Mouse (Mus musculus) B cell, adult 2 months (primary cell): ENCODE data around the gene Wbp2.
"Not testable (repeated sequence)": the region's sequence is repeated elsewhere in the genome, so short reads cannot be mapped to it uniquely, and the experiment has no call there.

Experiments
- DNase-seq, 2 experiments: peaks; one replicate each; pipeline ENCODE4 v3.0.0; 2022

Gene Wbp2

DNA sequence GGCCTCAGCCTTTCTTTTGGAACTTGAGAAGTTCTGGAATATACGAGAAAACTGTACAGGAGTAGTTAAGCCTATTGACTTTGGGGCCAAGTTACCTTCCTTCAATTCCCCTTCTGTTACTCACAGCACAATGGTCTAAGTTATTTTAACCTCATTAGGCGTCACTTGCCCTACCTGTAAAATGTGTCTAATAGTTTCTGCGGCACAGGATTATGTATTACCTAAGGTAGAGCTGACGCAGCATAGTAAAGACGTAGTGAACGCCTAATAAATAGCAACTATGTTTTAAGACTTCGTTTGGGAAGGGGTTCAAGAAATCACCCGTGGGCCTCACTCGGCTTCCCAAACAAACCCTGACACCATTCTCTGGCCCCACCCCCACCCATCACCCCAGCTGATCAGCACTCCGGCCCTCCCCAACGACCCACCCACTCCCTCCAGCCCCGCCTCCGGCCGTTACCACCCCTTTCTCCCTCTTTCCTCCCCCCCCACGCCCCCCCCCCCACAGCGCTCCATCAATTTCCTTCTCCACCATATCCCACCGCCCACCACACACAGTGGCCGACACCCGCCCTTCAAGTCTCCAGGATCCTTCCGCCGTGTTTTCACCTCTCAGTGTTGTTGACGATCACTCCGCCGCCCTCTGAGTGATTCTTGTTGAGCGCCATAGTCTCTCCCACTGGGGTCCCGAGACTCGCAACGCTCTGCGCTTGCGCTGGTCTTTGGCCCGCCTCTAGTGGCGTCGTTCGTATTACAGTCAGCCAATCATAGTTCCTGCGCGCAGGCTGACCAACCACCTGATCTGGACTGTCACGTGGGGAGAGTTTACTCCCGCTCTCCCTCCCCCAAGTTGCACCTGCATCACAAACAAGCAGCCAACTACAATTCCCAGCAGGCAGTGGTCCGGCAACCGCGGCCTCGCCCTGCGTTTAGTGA is at the start of gene Wbp2:
Gene Wbp2 (minus strand): TSS at position 738 of the 936 bp plus-strand sequence.
- peak; percentile 96 to 97 for DNase-seq

DNA sequence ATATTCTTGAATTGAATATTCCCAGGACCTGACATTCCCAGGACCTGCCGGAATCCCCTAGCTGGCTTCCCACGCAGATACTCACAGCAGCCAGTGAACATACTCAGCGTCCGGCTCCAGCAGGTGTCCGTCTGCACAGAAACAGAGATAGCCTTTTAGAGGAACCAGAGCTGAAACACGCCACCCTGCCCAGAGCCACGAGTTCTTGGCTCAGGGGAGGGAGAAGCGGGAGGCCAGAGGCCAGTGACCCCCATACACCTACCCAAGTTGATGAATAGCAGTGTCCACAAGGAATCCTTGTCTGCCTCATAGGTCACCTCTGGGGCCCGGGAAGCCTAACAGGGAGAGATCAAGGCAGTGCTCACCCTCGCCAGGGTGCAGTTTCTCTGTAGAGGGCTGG is 47.4 kb upstream of the Wbp2 start:
- DNase-seq = no peak

DNA sequence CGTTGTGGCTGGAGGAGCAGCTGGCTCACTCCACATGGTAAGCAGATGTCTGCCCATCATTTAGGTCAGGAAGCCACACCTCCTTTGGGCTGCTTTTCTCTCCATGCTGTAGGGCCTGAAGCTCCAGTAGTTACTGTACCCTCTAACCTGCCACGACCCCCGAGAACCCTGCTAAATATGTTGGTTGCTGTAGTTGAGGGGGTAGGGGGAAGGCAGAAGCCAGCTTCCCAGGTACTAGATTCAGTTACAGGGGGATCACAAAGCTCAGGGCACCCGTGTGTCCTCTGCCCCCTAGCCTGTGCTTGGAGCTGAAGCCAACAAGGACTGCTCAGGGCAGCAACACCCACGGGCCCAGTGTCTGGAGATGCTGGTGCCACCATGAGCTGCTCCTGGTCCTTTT is 46.7 kb upstream of the Wbp2 start:
- DNase-seq = no peak

DNA sequence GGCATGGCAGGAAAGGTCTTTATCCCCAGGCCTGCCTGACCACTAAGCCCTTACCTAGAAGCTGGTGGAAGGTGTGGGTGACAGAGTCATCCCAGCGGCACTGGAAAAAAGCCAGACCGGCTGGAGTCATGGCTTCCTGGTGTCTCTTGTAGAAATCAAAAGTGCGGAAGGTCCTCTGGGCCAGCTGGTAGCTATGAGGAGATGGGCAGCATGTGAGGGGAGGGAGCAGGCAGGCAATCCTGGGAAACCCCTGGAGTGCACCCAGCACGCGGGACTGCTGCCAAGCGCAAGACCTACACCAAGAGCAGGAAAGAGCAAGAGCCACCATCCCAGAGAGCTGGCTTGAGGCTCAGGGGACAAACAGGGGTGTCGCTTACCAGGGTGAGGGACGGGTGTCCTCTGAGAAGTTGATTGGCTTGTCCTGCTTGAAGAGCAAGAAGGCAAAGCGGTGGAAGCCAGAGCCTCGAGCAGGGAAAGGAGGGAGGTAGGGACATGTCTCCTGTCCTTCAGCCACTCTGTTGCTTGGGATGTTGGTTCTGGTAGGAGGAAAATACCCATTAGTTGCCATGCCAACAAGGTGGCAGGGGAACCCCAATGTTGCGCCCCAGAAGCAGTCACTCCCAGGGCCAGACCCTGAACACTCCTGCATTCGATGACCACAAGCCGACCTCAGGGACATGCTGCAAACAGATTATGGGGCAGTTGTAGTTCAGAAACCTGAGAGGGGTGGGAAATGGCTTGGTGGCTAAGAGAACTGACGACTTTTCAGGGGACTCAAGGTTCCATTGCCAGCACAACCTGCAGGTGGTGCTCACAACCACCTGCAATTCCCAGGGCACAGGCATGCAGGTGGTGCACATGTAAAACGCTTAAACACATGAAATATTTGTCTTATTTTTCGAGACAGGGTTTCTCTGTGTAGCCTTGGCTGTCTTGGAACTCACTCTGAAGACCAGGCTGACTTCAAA is 45.9 kb upstream of the Wbp2 start:
- DNase-seq = no peak

DNA sequence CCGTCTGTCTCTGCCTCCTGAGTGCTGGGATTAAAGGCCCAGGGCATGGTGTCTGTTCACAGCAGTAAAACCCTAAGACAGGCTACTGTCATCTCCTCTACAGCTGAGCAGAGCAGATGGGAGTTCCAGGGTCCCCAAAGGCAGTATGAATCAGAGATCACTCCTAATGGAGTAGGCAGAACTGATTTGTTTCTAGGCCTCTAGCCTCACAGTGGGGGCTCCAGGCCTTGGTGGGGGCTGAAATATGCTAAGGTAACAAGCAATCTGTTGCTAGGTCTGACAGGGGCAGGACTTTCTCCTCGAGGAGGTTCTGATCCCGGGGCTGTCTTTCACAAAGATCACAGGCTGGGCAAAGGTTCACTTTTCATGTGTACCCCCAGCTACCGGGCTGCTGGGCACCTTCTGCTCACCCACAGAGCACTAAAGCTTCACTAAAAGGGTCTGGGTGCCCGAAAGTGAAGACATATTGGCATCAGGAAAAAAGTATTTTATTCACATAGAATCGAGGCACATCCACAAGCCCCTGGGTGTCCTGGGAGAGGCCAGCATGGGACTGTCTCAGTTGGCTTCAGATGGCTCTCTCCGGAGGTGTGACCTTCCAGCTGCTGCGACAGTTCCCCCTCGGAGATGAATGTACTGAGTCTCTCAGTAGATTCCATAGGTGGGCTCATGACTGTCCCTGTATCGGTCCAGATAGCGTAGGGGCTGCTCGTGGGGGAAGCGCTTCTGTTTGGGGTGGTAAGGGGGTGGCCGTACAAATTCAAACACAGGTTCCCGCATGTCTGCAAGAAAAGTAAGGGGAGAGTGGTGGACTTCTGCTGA is 44.8 kb upstream of the Wbp2 start:
- no peak for DNase-seq

DNA sequence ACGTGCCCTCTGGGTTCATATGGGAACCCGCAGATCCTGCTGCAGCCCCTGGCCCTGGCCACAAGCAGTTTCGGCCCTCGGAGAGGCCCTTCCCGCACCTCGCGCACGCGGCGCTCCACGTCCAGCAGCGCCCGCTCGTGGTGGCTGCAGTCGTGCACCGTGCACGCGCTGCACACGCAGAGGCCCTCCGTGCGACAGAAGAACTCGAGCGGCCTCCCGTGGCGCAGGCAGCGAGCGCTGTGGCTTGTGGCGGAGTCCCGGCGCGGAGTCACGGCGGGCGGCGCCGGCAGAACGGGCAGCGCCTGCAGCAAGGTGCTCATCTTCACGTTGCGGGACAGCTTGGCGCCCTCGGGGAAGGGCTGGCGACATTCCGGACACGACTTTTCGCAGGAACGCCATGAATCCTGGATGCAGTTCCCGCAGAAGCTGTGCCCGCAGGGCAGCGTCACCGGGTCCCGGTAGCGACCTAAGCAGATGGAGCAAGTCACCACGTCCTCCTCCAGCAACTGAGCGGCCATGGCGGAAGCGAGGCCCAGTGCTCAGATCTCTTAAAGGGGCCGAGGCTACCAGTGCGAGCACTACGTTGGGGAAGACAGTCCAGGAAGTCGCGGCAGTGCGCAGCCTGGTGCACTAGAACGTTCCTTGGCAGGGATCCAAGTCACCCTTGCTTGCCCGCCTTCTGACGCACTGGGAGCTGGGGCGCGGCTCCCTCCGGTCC is 43.9 kb upstream of the Wbp2 start, which contains the start of gene Trim65:
Gene Trim65 (minus strand): TSS at position 641 of the 718 bp plus-strand sequence.
- DNase-seq = peak; percentile 86 to 90

DNA sequence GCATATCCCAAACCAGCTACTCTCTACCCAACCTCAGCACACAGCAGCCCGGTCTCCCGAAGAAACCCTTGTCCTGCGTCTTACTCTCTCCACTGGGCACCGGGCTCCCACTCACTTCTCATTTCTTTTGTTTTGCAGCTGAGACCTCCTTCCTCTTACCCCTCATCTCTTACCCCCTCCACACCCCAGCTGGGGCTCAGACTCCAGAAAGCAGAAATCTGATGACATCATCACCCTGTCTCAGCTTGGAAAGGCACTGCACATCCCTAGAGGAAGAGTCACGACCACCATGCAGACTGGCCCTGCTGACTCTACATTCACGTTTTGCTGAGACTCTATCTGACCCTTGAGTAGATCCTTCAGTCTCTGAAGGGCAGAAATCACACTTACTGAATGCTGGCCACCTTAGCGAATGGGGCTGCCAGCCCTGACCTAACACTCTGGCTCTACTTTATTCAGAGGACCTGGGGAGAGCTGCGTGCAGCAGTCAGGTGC is 43.2 kb upstream of the Wbp2 start:
- peak; percentile 40 to 43 for DNase-seq

DNA sequence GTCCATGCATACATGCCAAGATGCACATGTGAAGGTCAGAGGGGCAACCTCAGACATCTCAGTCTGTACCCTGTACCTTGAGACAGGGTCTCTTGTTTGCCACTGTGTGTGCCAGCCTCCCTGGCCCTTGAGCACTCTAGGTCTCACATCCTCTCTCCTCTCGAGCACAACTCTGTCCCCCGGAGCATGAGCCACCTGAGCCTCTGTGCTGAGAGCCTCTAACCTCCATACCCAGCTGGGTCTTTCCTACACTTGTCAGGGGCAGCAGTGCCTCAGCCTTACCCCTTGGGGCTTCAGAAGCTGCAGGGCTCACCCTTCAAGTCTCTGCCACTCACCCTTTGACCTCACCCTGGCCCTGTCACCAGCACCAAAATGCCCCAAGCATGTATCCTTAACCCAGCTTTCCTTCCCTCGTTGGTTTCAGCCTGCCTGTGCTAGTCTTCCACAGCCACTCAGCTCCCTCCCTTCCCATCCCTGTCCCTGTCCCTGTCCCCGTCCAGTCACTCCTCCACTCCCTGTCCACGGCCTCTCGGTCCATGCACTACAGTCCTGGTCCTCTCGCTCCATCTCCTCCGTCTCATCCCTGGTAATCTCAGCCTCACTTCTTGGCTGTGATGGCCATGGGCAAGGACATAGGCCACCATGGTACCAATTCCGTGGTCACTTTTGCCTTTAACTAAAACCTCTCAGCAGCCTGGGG is 42.4 kb upstream of the Wbp2 start:
- no peak for DNase-seq

DNA sequence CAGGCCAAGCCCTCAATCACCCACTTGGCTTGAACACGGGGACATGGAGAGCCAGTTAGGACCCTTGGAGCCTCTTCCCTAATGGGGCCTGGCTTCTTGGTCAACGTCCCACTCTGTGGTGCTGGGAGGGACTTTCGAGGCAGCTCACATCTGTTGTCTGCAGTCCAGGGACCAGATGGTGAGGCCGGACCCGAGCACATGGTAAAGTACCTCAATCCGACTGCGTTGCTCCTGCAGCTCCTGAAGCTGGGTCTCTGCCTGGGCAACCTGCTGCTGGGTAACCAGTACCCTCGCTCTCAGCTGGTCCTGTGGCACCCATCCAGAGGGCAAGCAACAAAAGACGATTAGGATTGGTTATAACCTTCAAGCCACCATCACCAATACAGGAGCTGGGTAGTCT is 41.2 kb upstream of the Wbp2 start:
- no peak for DNase-seq

DNA sequence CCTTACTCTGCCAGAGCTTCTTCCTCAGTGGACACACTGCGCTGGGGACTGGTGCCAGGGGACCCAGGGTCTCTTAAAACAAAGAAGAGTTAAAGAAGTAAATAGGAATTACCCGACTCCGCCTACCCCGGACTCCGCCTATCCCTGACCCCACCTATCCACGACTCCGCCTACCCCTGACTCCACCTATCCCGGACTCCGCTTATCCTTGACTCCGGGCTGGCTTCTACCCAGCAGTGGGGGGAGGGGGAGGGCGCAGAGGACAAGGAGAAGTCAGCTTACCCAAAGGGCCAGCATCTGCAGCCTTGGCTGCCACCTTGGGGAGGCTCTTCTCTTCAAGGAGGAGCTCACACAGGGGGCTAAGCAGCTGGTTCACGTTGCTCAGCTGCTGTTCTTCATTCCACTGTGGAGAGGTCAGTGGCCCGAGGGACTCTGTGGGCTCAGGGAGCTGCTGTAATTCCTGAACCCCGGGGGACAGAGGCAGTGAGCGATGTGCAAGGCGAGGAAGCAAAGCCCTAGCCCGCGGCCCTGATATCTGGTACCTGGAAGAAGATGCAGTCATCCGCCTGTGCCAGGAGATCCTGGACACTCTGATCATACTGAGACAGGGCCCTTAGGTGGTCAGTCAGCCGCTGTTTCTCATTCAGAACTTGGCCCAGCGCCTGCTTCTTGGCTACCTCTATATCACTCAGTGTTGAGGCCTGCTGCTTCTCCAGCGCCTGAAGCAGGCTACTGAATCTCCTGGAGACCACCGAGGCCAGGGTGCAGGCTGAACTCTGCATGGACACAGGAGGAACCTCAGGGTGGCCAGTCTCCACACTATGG is 40.6 kb upstream of the Wbp2 start, which contains the start of gene Trim47:
Gene Trim47 (minus strand): TSS at position 55 of the 825 bp plus-strand sequence.
- DNase-seq = no peak

DNA sequence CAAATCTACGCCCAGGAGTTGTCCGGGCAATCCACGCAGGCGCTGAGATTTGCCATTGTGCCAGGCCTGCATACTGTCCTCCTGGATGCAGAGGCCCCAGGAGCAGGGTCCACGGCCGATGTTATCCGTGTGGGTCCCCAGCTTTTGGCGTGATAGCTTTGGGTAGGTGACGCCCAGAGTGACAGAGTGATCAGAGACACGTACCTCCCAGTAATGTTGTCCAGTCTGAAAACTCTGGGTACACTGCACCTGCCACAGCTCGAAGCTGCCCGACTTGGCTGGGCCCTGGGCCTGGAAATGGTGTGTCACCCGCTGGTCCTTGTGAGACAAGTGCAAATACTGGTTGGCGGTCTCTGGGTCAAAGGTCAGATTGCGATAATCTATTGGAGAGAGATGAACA is 39.5 kb upstream of the Wbp2 start:
- no peak for DNase-seq

DNA sequence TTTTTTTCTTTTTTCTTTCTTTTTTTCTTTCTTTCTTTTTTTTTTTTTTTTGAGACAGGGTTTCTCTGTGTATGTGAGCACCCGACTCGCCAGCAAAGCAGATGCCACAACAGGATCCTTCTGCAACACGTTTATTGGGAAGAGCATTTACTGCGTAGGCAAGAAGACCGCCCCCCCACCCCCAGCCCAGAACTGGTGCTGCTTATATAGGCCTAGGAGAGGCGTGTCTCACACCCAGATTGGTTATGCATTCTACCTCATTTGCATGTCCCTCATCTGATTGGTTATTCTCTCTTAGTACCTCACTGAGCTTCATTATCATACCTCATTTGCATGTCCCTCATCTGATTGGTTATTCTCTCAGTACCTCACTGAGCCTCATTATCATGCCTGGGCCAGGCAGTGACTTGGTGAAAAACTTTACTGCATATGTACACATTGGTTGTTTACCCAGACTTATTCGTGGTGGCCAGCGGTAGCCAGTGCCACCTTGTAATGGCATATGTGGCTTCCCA is 35.0 kb upstream of the Wbp2 start:
- not testable (repeated sequence) for DNase-seq

DNA sequence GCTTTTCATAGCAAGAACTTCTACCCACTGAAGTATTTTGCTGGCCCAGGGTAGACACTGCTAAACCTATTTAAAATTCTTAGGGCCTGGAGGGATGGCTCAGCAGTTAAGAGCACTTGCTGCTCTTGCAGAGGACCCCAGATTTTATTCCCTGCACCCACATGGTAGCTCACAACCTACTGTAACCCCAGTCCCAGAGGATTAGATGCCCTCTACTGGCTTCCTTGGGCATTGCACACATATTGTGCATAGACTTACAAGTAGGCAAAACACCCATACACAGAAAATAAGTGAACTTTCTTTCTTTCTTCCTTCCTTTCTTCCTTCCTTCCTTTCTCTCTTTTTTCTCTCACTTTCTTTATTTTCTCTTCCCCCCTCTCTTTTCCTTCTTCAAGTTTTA is 31.0 kb upstream of the Wbp2 start:
- peak; percentile 41 to 42 for DNase-seq

DNA sequence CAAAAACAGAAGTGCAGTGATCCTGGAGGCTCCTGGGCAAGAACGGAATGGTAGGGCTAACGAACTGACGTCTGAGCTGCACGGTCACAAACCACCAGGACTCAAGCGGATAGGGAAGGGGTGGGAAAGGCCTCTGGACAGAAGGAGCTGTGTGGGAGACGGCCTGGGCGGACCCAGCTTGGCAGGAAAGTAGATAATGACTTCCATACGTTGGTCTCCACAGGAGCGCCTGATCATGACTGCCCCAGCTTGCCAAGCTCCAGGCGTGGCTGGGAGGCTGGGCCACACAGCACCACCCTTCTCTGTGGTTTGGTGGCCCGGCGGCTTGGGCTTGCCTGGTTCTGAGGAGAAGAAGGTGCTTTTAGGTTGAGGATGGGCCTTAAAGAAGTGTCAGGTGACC is 30.4 kb upstream of the Wbp2 start:
- no peak for DNase-seq

DNA sequence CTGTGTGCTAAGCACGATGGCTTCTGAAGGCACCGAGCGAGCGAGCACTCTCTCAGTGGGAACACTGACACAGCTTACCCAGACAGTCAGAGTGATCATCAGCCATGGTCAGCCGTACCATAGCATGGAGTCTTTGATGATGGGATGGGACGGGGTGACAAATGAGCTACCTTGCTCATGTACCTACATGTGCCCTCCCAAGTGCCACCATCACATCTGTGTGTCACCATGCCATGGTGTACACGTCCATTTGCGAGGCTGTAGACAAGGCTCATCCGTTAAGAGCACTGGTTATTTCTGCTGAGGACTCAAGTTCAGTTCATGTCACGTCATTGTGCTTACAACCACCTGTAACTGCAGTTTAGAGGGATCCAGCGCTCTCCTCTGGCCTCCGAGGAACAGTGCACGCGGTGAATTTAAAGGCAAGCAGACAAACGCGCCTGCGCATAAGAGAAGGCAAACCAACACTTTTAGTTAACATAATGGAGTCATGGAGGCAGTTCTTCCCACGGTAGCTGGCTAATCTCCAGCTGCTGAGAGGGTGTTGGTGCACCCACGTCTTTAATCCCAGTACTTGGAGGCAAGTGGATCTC is 24.9 kb upstream of the Wbp2 start:
- DNase-seq = no peak

DNA sequence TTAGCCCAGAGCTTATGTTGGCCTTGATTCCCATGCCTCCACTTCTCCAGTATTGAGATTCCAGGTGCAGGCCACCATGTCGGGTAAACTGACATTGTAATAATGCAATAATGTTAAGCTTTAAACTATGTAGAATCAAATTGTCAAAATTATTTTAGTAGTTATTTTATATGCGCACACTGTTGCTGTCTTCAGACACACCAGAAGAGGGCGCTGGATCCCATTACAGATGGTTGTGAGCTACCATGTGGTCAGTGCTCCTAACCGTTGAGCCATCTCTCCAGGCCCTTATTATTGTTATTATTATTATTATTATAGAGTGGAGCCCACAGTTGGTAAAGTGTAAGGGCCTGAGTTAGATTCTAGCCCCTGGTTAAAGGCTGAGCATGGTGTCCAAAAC is 24.3 kb upstream of the Wbp2 start:
- no peak for DNase-seq

DNA sequence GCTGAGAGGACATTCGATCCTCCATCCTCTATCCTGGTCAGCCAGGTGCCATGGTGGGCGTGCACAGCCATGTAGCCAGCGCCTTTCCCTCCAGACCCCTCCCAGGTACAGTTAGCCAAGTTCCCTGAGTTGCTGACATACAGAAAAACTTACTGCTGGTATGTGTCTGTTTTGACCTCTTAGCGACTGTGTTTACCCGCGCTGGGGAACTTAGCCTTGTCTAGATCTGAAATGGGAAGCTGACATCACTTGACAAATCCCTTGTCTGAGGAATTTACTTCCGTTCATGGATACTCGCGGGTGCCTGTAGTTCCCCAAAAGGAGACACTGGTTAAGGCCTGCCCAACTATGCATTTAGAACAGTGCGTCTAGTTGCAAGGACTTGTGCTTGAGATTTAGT is 23.7 kb upstream of the Wbp2 start:
- no peak for DNase-seq

DNA sequence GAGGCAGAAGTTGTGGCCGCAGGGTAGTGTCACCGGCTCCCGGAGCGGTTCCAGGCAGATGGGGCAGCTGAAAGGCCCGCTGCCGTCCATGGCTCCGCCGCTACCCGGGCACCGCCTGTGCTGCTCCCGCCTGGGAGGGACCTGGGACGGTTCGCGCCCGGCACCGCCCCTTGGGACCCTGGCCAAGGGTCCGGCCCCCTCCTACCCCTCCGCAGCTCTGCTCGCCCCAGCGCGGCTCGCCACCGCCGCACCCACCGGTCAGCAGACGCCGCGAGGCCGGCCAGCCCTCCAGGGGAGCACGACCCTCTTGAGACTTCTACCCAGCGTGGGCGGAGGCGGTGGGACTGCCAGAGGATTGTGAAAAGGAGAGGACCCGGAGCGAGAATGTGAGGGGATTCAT is 23.3 kb upstream of the Wbp2 start:
- DNase-seq = no peak

DNA sequence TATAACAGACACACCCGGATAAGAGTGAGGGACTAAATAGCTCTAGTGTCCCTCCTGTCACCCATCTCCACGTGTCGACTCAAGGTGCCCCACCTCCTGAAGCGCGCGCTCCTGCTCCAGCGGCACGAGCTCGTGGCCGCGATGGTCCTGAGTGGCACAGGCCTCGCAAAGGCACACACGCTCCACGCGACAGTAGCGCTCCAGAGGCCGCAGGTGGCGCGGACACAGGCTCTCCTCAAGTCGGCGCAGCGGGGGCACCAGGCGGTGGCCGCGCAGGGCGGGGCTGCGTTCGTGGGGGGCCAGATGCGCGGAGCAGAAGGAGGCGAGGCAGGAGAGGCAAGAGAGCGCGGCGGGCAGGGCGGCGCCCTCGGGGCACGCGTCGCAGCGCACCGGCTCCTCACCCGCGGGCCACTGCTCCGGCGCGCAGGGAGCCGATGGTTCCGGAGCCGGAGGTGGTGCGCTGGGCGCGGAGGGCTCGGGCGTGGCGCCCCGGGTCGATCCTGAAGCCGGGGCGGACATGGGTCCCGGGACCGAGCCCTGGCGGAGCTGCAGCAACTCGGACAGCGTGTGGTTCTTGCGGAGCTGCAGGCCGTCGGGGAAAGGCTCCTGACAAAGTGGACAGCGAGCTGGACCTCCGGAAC is 22.8 kb upstream of the Wbp2 start:
- peak; percentile 47 to 49 for DNase-seq
